Mouse (Mus musculus) liver, postnatal 0 days (tissue): ENCODE measurements around the gene Xrcc4.

Experiments
- CTCF ChIP-seq: sonication (generic); IDR thresholded peaks from 2 replicates; pipeline ENCODE4 v1.5.1; 2016; ENCODE audit warnings: antibody characterized with exemption, low read depth
- EP300 ChIP-seq: IDR thresholded peaks from 2 replicates; pipeline ENCODE4 v1.6.1; 2016; ENCODE audit warnings: antibody characterized with exemption, low read depth, mild to moderate bottlenecking

DNA sequence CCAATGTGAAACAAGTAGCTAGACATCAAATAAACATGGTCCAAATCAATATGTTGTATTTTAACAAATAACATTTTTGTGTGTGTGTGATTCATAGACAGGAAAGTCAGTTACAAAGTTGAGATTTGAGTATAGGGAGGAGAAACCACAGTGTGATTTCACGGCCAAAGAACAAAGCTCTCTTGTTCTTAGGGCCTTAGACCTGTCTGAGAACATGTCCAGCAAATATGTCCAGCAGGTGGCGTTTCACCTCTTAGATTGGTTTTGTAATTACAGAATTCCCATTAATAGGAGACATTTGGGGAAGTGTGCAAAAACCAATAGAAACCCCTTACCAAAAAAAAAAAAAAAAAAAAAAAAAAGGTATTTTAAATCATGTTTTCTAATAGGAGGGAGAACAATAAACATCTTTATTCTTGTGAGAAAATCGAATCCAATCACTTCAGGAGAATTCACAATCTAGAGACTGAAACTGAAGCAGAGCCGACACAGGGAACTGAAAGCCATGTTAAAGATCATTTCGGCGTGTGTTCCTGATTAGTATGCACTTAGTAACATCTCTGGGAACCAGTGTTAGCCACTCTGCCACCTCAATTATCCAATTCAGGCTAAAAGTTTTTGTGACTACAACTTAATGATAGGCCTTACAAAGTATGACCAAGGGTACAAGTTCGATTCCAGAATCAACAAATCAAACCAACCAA, 310.0 kb downstream of the Xrcc4 start:
- peak; percentile 69 for TF ChIP-seq CTCF
- TF ChIP-seq EP300: no peak
